Mouse (Mus musculus) heart, postnatal 0 days (tissue): ENCODE data around the gene Rps19.

ENCODE experiments used
- CTCF ChIP-seq: IDR thresholded peaks from 2 replicates; pipeline ENCODE4 v1.5.1; 2016; ENCODE audit warnings: antibody characterized with exemption, control low read depth, low read depth
- EP300 ChIP-seq: IDR thresholded peaks from 2 replicates; pipeline ENCODE4 v1.6.1; 2016; ENCODE audit warnings: antibody characterized with exemption, low read depth

GRCm38 (mm10) chr7:24839410-24839808 lies 44.8 kb upstream of the Rps19 start:
- TF ChIP-seq CTCF (no peak), EP300 (no peak)
